Mouse (Mus musculus) brown adipose tissue, adult 24 weeks (tissue): ENCODE measurements around the gene Cdca4. TPM values are rescaled to one million over a fixed set of nuclear protein-coding genes. Genes with fewer than 3 reads are reported as not detected.
A peak's percentile ranks its signal among the peaks of the same experiment; 100 is the strongest.
"Not testable (repeated sequence)": the region's sequence is repeated elsewhere in the genome, so short reads cannot be mapped to it uniquely, and the experiment has no call there.

Experiments used
- H3K27ac ChIP-seq: fragments of 200-500 bp; replicated peaks from 2 replicates; pipeline ENCODE4 v1.5.1; 2012; ENCODE audit warnings: low read depth, mild to moderate bottlenecking, low read length
- H3K4me1 ChIP-seq: fragments of 200-500 bp; 2 replicates; pipeline ENCODE4 v1.6.1; 2012; ENCODE audit warnings: low read length, mixed read lengths; ENCODE audit not compliant: control insufficient read depth, insufficient read depth, insufficient read length
- H3K4me3 ChIP-seq: fragments of 200-500 bp; 2 replicates; pipeline ENCODE4 v1.5.1; 2012; ENCODE audit warnings: low read depth, mild to moderate bottlenecking, low read length, moderate library complexity; ENCODE audit not compliant: insufficient read depth
- polyA plus RNA-seq: library from polyadenylated mRNA; stranded (reverse); fragments of >200 nt; gene quantifications from 2 replicates; pipeline ENCODE4 v1.2.4, GENCODE M21; 2012; ENCODE audit not compliant: missing spikeins, insufficient read depth, insufficient read length

Gene Cdca4
- polyA plus RNA-seq, 1 experiment: 3.1 TPM

- Histone ChIP-seq H3K4me1 (peaks cover 25% of the 10 kb centered on the region), H3K27ac (no peak overlapping the region), H3K4me3 (no peak overlapping the region)
These were observed 8.0 kb downstream of the Cdca4 start for GRCm38 (mm10) chr12:112821216-112821615.

GRCm38 (mm10) chr12:112820401-112820999 is 8.7 kb downstream of the Cdca4 start:
- no peak overlapping the region for H3K27ac ChIP-seq
- no peak overlapping the region for H3K4me3 ChIP-seq
- peaks cover 25% of the 10 kb centered on the region for H3K4me1 ChIP-seq

- Histone ChIP-seq H3K4me3 (no peak overlapping the region), H3K4me1 (peaks cover 25% of the 10 kb centered on the region), H3K27ac (no peak overlapping the region)
These were observed 10.1 kb downstream of the Cdca4 start for GRCm38 (mm10) chr12:112819057-112819662.

GRCm38 (mm10) chr12:112816866-112817265 is 12.4 kb downstream of the Cdca4 start:
- not testable (repeated sequence) for H3K4me3 ChIP-seq, H3K4me1 ChIP-seq, H3K27ac ChIP-seq

GRCm38 (mm10) chr12:112816294-112816693 is 12.9 kb downstream of the Cdca4 start:
- H3K27ac ChIP-seq: no peak overlapping the region
- H3K4me1 ChIP-seq: peaks cover 3% of the 10 kb centered on the region
- no peak overlapping the region for H3K4me3 ChIP-seq

- Histone ChIP-seq H3K4me3 (no peak overlapping the region), H3K4me1 (0 out of 2 replicates have a peak, but pooled peaks cover 3% of the 10 kb centered on the region), H3K27ac (no peak overlapping the region)
These were observed 14.3 kb downstream of the Cdca4 start for GRCm38 (mm10) chr12:112814682-112815470.

- H3K27ac ChIP-seq: no peak overlapping the region
- H3K4me1 ChIP-seq: no peaks in the 10 kb centered on the region; the same call in 1 of the 2 replicates
- no peak overlapping the region for H3K4me3 ChIP-seq
These were observed 15.9 kb downstream of the Cdca4 start for GRCm38 (mm10) chr12:112813370-112813769.

- Histone ChIP-seq H3K4me1 (no peaks in the 10 kb centered on the region; the same call in 1 of the 2 replicates), H3K27ac (no peak overlapping the region), H3K4me3 (no peak overlapping the region)
These were observed 18.9 kb downstream of the Cdca4 start for GRCm38 (mm10) chr12:112810092-112810885.

- no peak overlapping the region for H3K27ac ChIP-seq
- no peaks in the 10 kb centered on the region; the same call in 1 of the 2 replicates for H3K4me1 ChIP-seq
- peak overlapping the region; percentile 66 for H3K4me3 ChIP-seq
These were observed 19.6 kb downstream of the Cdca4 start for GRCm38 (mm10) chr12:112809641-112810040.

- peak within 1 kb of the TSS; percentile 66 for H3K4me3 ChIP-seq
- no peak within 1 kb of the TSS for H3K27ac ChIP-seq
- no peaks in the 10 kb centered on the region; the same call in 1 of the 2 replicates for H3K4me1 ChIP-seq
These were observed 20.4 kb downstream of the Cdca4 start, which contains the start of gene Clba1 for GRCm38 (mm10) chr12:112808587-112809364. Clba1 (plus strand) TSS chr12:112808937.

GRCm38 (mm10) chr12:112808212-112808586 is 21.0 kb downstream of the Cdca4 start:
- H3K27ac ChIP-seq: no peak overlapping the region
- peak overlapping the region; percentile 41 for H3K4me3 ChIP-seq
- H3K4me1 ChIP-seq: no peaks in the 10 kb centered on the region; the same call in 1 of the 2 replicates

GRCm38 (mm10) chr12:112807796-112808195 is 21.4 kb downstream of the Cdca4 start:
- H3K27ac ChIP-seq: no peak overlapping the region
- H3K4me3 ChIP-seq: no peak overlapping the region
- no peaks in the 10 kb centered on the region; the same call in 1 of the 2 replicates for H3K4me1 ChIP-seq

GRCm38 (mm10) chr12:112806044-112806443 is 23.2 kb downstream of the Cdca4 start:
- H3K4me1 ChIP-seq: no peaks in the 10 kb centered on the region; the same call in 1 of the 2 replicates
- H3K4me3 ChIP-seq: no peak overlapping the region
- H3K27ac ChIP-seq: no peak overlapping the region

GRCm38 (mm10) chr12:112804046-112804445 is 25.2 kb downstream of the Cdca4 start:
- H3K4me3 ChIP-seq: no peak overlapping the region
- H3K27ac ChIP-seq: no peak overlapping the region
- no peaks in the 10 kb centered on the region for H3K4me1 ChIP-seq
